Mouse (Mus musculus): Measurements from ENCODE around the gene Gadd45b. TPM values are rescaled to one million over a fixed set of nuclear protein-coding genes. Genes with fewer than 3 reads are reported as not detected.

Gadd45b gene
- total RNA-seq, 2 experiments from 2014 or later, result 11.9 to 12.5 TPM

DNA sequence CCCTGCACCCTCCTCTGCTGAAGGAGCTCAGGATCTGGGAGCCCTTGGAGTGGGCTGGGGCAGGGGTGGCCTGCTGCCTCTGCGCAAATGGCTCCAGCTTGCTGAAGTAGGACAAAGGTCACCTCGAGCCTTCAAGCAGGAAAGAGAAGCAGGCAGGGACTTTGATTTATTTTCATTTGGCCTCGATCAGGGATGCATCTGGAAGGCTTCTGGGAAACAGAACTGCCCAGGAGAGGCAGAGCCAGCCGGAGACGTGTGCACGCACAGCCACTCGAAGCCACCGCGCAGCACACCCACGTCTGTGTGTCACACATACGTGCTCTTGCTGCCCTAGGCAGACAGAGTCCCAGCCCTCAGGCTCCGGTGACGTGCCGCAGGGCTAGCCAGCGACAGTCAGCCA, 41.7 kb downstream of the Gadd45b start:
- no peak for DNase-seq (ENCODE audit: low spot score in 2 of 2)
- intact Hi-C loops (cut with DNase I), result no loop called here

DNA sequence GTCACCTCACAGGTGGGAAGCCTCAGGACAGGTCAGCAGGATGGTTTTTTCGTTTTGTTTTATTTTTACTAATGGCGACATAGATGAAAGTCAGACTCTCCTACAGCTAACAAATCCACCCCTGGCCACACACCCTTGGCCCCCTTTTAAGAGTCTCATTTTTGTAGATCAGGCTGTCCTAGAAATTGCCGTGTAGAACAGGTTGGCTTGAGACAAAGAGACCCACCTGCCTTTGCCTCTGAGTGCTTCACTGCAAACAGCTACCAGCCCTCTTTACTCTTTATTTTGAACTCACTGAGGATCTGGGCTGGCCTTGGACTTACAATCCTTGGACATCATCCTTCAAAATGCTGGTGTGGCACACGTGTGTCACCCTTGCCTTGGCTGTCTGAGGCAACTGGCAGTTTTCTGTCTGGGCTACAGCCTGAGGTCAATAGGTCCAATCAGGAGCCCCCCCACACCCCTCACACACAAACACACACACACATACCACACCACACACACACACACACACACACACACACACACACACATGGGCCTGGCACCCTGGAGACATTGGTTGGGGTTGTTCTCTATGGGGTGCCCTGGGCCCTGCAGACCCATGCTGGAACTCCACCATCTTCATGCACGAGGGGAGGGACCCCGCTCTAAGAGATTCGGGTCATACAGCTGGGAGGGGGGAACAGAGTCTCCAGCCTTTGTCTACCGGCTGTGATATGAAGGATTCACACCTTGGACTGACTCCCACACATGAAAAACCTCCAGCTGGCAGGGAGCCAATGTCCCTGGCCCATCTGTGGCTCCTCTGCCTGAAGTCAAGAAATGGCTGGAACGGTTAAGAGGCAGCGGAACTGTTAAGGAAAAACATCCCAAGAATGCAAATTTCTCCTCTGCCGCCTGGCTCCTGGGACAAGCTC, 42.5 kb downstream of the Gadd45b start:
- no peak for DNase-seq (ENCODE audit: low spot score in 2 of 2)
- intact Hi-C loops (cut with DNase I), result no loop called here

DNA sequence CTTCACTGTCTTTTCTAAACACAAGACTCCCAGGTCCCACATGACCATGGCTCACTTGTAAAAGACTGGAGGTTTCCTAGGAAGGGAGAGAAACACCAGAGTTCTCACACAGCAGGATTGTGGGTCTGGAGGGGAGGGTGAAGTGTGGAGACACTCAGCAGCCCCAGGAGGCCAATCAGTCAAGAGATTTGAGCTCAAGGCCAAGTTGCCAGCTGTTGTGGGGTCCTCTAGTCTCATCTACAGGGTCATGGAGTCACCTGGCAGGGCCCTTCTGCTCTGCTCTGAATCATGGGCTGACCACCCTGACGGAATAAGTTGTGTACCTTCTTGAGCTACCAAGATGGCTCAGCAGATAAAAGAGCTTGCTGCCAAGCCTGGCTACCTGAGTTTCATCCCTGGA, 43.8 kb downstream of the Gadd45b start:
- no peak for DNase-seq (ENCODE audit: low spot score in 2 of 2)
- intact Hi-C loops (cut with DNase I), result no loop called here

GRCm38 (mm10) chr10:80975478-80975877, 45.6 kb downstream of the Gadd45b start:
- intact Hi-C loops (cut with DNase I), result no loop called here
- DNase-seq (ENCODE audit: low spot score in 2 of 2), result no peak

DNA sequence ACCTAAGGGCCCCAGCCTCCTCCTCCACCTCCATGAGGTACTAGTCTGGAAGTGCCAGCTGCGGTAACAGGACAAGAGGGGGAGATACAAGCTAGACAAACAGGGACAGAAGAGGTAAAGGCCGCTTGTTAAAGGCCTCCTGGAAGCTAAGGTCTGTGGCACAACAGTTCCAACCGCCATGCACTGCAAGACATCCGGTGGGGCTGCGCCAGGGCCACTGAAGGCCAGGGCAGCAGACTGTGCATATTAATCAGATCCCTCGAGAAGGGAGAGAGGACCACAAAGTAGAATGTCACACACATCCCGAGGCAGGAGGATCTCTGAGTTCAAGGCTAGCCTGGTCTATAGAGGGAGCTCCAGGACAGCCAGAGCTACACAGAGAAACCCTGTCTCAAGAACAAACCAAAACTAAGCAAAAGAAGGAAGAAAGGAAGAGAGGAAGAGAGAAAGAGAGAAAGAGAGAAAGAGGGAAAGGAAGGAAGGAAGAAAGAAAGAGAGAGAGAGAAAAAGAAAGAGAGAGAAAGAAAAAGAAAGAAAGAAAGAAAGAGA, 51.8 kb downstream of the Gadd45b start:
- DNase-seq (ENCODE audit: low spot score in 2 of 2), result no peak

More for the DNA sequence above, 51.8 kb downstream of the Gadd45b start:
- intact Hi-C loops (cut with DNase I), result no loop called here

Other genes starting within 250 kb of the Gadd45b start
- 10 to 100 TPM; 15.0 to 20.2 TPM for gene Mob3a, start 228.1 kb upstream of the Gadd45b start, total RNA-seq (2021)
- gene Izumo4, start 227.9 kb upstream of the Gadd45b start, total RNA-seq (2021), result 10 to 100 TPM; 52.8 to 55.3 TPM
- gene Ap3d1, start 187.8 kb upstream of the Gadd45b start, total RNA-seq (2021), result 100 to 1,000 TPM; 143 to 147 TPM
- 10 to 100 TPM; 59.1 to 66.7 TPM for gene Dot1l, start 174.9 kb upstream of the Gadd45b start, total RNA-seq (2021)
- gene Sf3a2, start 131.9 kb upstream of the Gadd45b start, total RNA-seq (2021), result 10 to 100 TPM; 42.7 to 43.6 TPM
- gene Plekhj1, start 131.4 kb upstream of the Gadd45b start, total RNA-seq (2021), result 10 to 100 TPM; 60.0 to 62.8 TPM
- 1 to 10 TPM; 1.6 to 1.9 TPM for gene Amh, start 124.8 kb upstream of the Gadd45b start, total RNA-seq (2021)
- gene Jsrp1, start 116.6 kb upstream of the Gadd45b start, total RNA-seq (2021), result 1 to 10 TPM; 2.5 to 2.9 TPM
- 100 to 1,000 TPM; 433 to 483 TPM for gene Oaz1, start 103.4 kb upstream of the Gadd45b start, total RNA-seq (2021)
- gene Lingo3, start 86.0 kb upstream of the Gadd45b start, total RNA-seq (2021), result 10 to 100 TPM; 30.0 to 33.0 TPM
- 10 to 100 TPM; 46.4 to 52.7 TPM for gene Lsm7, start 74.9 kb upstream of the Gadd45b start, total RNA-seq (2021)
- 10 to 100 TPM; 81.8 to 89.3 TPM for gene Sppl2b, start 74.8 kb upstream of the Gadd45b start, total RNA-seq (2021)
- gene Tmprss9, start 58.2 kb upstream of the Gadd45b start, total RNA-seq (2021), result under 1 TPM; 0.13 to 0.18 TPM
- gene Timm13, start 29.1 kb upstream of the Gadd45b start, total RNA-seq (2021), result 100 to 1,000 TPM; 145 to 157 TPM
- gene Lmnb2, start 11.8 kb upstream of the Gadd45b start, total RNA-seq (2021), result 10 to 100 TPM; 19.7 to 20.1 TPM
- 100 to 1,000 TPM; 120 to 135 TPM for gene Gng7, start 84.9 kb downstream of the Gadd45b start, total RNA-seq (2021)
- 100 to 1,000 TPM; 113 to 117 TPM for gene Diras1, start 95.6 kb downstream of the Gadd45b start, total RNA-seq (2021)
- gene Slc39a3, start 107.4 kb downstream of the Gadd45b start, total RNA-seq (2021), result 10 to 100 TPM; 70.9 to 76.3 TPM
- gene Sgta, start 130.1 kb downstream of the Gadd45b start, total RNA-seq (2021), result 100 to 1,000 TPM; 178 to 186 TPM
- gene Thop1, start 140.0 kb downstream of the Gadd45b start, total RNA-seq (2021), result 10 to 100 TPM; 51.1 to 51.2 TPM
- gene Creb3l3, start 168.8 kb downstream of the Gadd45b start, total RNA-seq (2021), result under 1 TPM; 0.15 to 0.44 TPM
- gene Map2k2, start 175.8 kb downstream of the Gadd45b start, total RNA-seq (2021), result 100 to 1,000 TPM; 116 to 122 TPM
- 10 to 100 TPM; 74.8 to 76.0 TPM for gene Zbtb7a, start 205.1 kb downstream of the Gadd45b start, total RNA-seq (2021)
- 10 to 100 TPM; 23.7 to 29.9 TPM for gene Pias4, start 237.8 kb downstream of the Gadd45b start, total RNA-seq (2021)
- 100 to 1,000 TPM; 936 to 941 TPM for gene Eef2, start 246.6 kb downstream of the Gadd45b start, total RNA-seq (2021)

All from left cerebral cortex, postnatal 14 days (tissue).